Mouse (Mus musculus): ENCODE results near the gene Bnip3.

- no peak for TF ChIP-seq CTCF (IDR thresholded peaks at IDR 0.05; ENCODE audit: insufficient read depth, low read depth, low read length)
- TF ChIP-seq POLR2A (IDR thresholded peaks at IDR 0.05; ENCODE audit: insufficient read depth, low read depth, low read length), result no peak
These were observed 46.5 kb upstream of the Bnip3 start for GRCm38 (mm10) chr7:138955787-138956186.

Measured in olfactory bulb, adult 2 months (tissue).